Mouse (Mus musculus) bone marrow macrophage, adult 2 months (primary cell): ENCODE results near the gene Pde1c.

Experiments used
- CTCF ChIP-seq: IDR thresholded peaks from 2 replicates; pipeline ENCODE4 v1.5.1; 2012; ENCODE audit warnings: low read depth, mild to moderate bottlenecking, low read length, moderate library complexity
- POLR2A ChIP-seq: IDR thresholded peaks from 2 replicates; pipeline ENCODE4 v1.6.1; 2012; ENCODE audit warnings: mild to moderate bottlenecking, low read depth, low read length, borderline replicate concordance

DNA sequence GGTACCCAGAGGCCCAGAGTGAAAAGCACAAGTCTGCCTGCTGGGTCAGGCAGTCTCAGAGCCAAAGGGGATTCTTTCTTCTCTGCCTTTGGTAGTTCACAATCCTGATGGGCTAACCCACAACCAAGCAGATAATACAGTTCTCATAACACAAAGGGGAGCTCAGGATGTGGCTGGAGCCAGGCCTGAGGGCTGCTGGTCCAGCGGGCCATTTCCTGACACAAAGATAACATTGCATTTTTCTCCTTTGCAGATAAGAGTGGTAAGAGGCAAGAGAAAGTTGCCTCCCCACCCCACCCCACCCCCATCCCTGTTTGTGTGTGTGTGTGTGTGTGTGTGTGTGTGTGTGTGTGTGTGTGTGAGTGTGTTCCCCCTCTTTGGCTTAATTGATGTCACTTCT is 10.7 kb upstream of the Pde1c start:
- TF ChIP-seq CTCF, result no peak
- no peak for TF ChIP-seq POLR2A
